Mouse (Mus musculus) liver, embryonic 15.5 days (tissue): ENCODE measurements around the gene Rapgef2. TPM values are rescaled to one million over a fixed set of nuclear protein-coding genes. Genes with fewer than 3 reads are reported as not detected.

Experiments
- ATAC-seq: fragments of 200-750 bp; cut with Nextera tagmentation; 2 replicates; pipeline ENCODE4 v1.8.0; 2017; ENCODE audit warnings: moderate number of reproducible peaks, mild to moderate bottlenecking, moderate library complexity; ENCODE audit not compliant: insufficient read depth
- H3K27ac ChIP-seq: fragments of 300-500 bp; sonication (generic); replicated peaks from 2 replicates; pipeline ENCODE4 v1.5.1; 2015; ENCODE audit warnings: mild to moderate bottlenecking, inconsistent platforms
- H3K27me3 ChIP-seq: fragments of 300-500 bp; sonication (generic); 2 replicates; pipeline ENCODE4 v1.6.1; 2015; ENCODE audit warnings: mild to moderate bottlenecking, inconsistent platforms
- H3K36me3 ChIP-seq: fragments of 300-500 bp; sonication (generic); replicated peaks from 2 replicates; pipeline ENCODE4 v1.6.1; 2015; ENCODE audit warnings: moderate library complexity, mild to moderate bottlenecking, inconsistent platforms
- H3K4me1 ChIP-seq: fragments of 300-500 bp; sonication (generic); replicated peaks from 2 replicates; pipeline ENCODE4 v1.6.1; 2015; ENCODE audit warnings: inconsistent platforms
- H3K4me2 ChIP-seq: fragments of 300-500 bp; sonication (generic); 2 replicates; pipeline ENCODE4 v1.6.1; 2015; ENCODE audit warnings: moderate library complexity, mild to moderate bottlenecking, inconsistent platforms
- H3K4me3 ChIP-seq: fragments of 300-500 bp; sonication (generic); replicated peaks from 2 replicates; pipeline ENCODE4 v1.5.1; 2015; ENCODE audit warnings: mild to moderate bottlenecking, inconsistent platforms
- H3K9ac ChIP-seq: fragments of 300-500 bp; sonication (generic); 2 replicates; pipeline ENCODE4 v1.6.1; 2015; ENCODE audit warnings: moderate library complexity, mild to moderate bottlenecking, inconsistent platforms
- H3K9me3 ChIP-seq: fragments of 300-500 bp; sonication (generic); replicated peaks from 2 replicates; pipeline ENCODE4 v1.6.1; 2016; ENCODE audit warnings: inconsistent platforms
- WGBS: fragments of 180-500 bp; shearing (Covaris S2); methylation state at CpG from one replicate; pipeline ENCODE4 v1.1.7; 2015; ENCODE audit warnings: mixed read lengths; ENCODE audit not compliant: insufficient replicate concordance; 5-methylcytosine and 5-hydroxymethylcytosine counted together
- polyA plus RNA-seq: library from polyadenylated mRNA; unstranded; fragments of >200 nt; fragmentation: Nextera tagmentation; extraction: Ambion mirVana; gene quantifications from 2 replicates; pipeline ENCODE4 v1.2.1, GENCODE M21; 2015

Gene Rapgef2
- polyA plus RNA-seq, 1 experiment from 2014 or later: 1.0 TPM

DNA sequence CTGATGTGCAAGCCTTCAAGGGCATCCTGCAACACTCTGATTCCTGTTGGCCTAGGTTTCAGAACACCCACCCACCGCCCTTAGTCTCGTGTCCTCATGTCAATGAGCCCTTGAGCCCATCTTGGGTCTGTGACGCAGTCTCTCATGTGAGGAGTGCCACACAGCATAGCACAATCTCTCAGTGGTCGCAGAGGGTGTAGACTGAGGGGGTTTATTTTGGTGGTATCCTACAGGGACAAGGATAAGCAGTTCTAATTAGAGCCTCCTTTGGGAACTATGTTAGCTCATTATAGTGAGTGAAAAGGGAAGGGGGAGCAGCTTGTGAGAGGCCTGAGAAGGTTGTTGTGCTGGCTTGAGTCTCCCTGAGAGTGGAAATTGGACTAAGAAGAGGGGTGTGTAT, 263.6 kb downstream of the Rapgef2 start:
- 68% methylated on average over 4 of the region's 4 CpGs for WGBS
- no peak overlapping the region for H3K4me2 ChIP-seq

DNA sequence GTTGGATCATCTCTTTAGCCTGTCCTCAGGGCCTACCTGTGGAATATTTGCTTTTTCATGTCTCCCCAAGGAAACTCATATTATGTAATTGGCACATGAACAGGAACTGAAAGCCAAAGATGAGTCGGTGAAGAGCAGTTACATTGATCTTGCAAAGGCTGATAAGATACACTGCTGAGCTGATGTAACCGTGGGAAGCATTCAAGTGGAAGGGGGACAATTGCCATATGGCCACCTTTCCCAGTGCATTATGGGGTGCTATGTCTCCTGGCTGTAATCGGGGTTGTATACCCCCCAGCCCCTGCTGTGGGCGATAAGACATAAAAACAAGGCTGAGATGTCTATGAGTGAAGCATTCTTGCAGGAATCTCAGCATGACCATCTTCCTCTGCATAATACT, 268.9 kb downstream of the Rapgef2 start:
- Histone ChIP-seq H3K27ac (no peak overlapping the region), H3K4me2 (no peak overlapping the region), H3K4me1 (no peaks in the 10 kb centered on the region), H3K4me3 (no peak overlapping the region), H3K27me3 (no peaks in the 10 kb centered on the region), H3K36me3 (no peaks in the 10 kb centered on the region), H3K9me3 (no peaks in the 10 kb centered on the region), H3K9ac (no peak overlapping the region)
- no peak for ATAC-seq
- WGBS: 43% methylated on average over 4 of the region's 4 CpGs

More for the DNA sequence above, 263.6 kb downstream of the Rapgef2 start:
- no peaks in the 10 kb centered on the region for H3K36me3 ChIP-seq
- H3K9ac ChIP-seq: no peak overlapping the region
- H3K4me3 ChIP-seq: no peak overlapping the region
- no peaks in the 10 kb centered on the region for H3K27me3 ChIP-seq
- H3K27ac ChIP-seq: no peak overlapping the region
- no peaks in the 10 kb centered on the region for H3K4me1 ChIP-seq
- no peak for ATAC-seq
- no peaks in the 10 kb centered on the region for H3K9me3 ChIP-seq

DNA sequence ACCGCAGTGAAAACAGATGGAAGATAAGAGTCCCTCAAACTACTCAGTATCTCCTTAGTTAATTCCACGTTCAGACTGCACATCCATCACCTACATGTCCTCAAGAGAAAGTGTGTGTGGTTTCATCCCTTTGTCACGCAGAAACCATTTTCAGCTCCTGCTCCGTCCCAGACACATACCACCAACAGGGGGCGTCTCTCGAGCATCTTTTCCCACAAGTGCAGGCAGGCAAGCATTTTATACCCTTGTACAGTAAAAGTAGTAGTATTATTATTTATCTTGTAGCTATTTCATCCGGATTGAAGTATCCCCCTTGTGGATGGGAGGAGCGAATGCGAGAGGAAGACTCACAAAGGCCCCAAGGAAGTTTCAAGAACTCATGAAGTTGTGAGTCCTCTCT, 269.5 kb downstream of the Rapgef2 start:
- no peaks in the 10 kb centered on the region for H3K4me1 ChIP-seq
- no peak overlapping the region for H3K9ac ChIP-seq
- H3K36me3 ChIP-seq: no peaks in the 10 kb centered on the region
- H3K9me3 ChIP-seq: no peaks in the 10 kb centered on the region
- no peak overlapping the region for H3K27ac ChIP-seq
- H3K27me3 ChIP-seq: no peaks in the 10 kb centered on the region
- no peak for ATAC-seq
- WGBS: 65% methylated on average over 9 of the region's 9 CpGs
- no peak overlapping the region for H3K4me3 ChIP-seq
- H3K4me2 ChIP-seq: no peak overlapping the region

DNA sequence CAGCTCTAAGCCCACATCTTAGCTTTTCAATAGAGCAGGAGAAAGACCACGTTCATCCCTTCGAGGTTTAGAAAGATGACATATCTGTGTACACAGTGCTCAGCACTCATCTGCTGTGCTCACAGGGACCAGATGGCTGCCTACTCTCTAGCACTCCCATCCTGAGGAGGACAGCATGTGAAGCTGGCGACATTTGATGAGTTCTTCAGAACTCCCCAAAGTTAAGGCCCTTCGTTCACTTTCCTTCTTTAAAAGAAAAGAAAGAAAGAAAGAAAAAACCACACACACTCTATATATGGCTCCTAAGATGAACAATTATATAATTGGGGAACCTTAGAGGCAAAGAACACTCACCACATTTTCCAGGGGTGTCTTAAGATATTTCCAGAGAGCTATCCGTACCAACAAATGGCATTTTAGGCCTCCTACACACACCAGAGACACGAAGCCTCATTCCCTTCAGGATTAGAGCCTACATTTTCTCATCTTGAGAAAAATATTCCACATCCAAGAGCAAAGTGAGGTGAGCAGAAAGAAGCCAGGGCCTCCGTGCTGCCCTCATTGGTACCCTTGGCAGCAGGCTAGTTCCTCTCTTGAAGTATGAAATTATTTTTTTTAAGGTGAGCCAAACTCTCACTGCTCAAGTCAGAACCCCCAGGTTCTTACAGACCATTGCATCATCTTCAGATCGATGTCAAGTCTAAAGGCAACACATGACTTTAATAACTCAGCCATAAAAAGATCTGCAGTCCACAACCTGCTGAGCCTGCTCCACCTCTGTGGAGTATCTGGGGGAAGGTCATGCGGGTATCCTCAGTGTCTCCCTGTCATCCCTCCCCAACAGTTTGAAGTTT, 270.5 kb downstream of the Rapgef2 start:
- no peaks in the 10 kb centered on the region for H3K36me3 ChIP-seq
- no peak overlapping the region for H3K27ac ChIP-seq
- no peak overlapping the region for H3K9ac ChIP-seq
- H3K4me2 ChIP-seq: no peak overlapping the region
- no peaks in the 10 kb centered on the region for H3K27me3 ChIP-seq
- H3K4me3 ChIP-seq: no peak overlapping the region
- no peak for ATAC-seq
- 60% methylated on average over 9 of the region's 9 CpGs for WGBS
- no peaks in the 10 kb centered on the region for H3K9me3 ChIP-seq
- no peaks in the 10 kb centered on the region for H3K4me1 ChIP-seq

Other genes with a start within 250 kb of the Rapgef2 start
- gene Gm17359, start 50.1 kb upstream of the Rapgef2 start, polyA plus RNA-seq: 0.05 TPM in 1 of 2 replicates, not detected in the other